Mouse (Mus musculus) spleen, postnatal 10 days (tissue): ENCODE data around the gene Tm4sf19.
A peak's percentile ranks its signal among the peaks of the same experiment; 100 is the strongest.
"Not testable (repeated sequence)": the region's sequence is repeated elsewhere in the genome, so short reads cannot be mapped to it uniquely, and the experiment has no call there.

Experiments
- DNase-seq, 2 experiments: peaks; one replicate each; pipeline ENCODE4 v3.0.0; 2021 to 2022; ENCODE audit warnings: low spot score in 2 of 2

Tm4sf19 gene

GRCm38 (mm10) chr16:32430474-32431046 is 30.3 kb downstream of the Tm4sf19 start, which contains the start of gene Pcyt1a:
TSS of gene Pcyt1a (plus strand) at chr16:32430921.
- peak; percentile 86 to 87 for DNase-seq

DNA sequence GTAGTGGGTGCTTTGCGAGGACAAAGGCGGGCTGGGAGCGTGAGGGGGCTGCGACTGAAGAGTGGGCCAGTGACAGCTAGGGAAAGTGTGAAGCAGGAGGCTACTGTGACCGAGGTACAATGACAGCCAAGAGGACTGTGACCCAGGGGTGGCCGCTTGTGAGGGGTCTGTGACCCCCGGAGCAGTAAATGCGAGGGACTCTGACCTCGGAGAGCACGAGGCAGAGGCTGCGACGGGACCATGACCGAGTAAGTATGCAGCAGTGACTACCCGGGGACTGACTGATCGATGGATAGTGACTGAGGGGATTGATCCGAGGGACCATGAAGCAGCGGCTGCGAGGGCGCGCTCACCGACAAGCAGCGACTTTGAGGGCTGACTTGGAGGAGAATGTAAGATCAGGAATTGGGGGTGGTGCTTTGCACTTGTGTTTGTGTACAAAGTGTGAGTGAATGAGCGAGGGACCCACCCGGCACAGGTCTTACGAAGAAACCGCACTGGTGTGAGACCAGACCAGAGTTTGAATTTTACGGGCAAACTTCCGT is 30.8 kb downstream of the Tm4sf19 start:
- peak; percentile 59 to 67 for DNase-seq

- peak; percentile 32 to 37 for DNase-seq
Observed at GRCm38 (mm10) chr16:32431926-32432325, 31.6 kb downstream of the Tm4sf19 start.

- DNase-seq, result no peak
Observed at GRCm38 (mm10) chr16:32433138-32433537, 32.8 kb downstream of the Tm4sf19 start.

DNA sequence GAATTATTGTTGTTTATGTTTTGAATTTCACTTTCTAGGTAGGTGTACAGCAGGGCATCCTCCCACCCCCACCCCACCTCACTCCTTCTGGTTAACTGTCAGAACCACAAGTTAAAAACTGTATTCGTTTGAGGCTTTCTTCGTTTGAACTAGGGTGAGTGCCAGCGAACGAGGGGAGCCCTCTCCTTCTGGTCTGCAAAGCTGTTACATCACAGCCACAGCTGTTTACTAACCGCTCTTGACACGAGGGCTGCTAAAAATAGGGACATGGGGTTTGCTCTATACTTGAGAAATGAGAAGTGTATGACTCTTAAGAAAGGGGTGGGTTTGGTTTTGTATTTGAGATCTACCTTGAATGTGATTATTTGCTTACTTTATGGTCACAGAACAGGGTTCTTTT is 33.8 kb downstream of the Tm4sf19 start:
- DNase-seq, result peak in 1 of 2 experiments; percentile 55

DNA sequence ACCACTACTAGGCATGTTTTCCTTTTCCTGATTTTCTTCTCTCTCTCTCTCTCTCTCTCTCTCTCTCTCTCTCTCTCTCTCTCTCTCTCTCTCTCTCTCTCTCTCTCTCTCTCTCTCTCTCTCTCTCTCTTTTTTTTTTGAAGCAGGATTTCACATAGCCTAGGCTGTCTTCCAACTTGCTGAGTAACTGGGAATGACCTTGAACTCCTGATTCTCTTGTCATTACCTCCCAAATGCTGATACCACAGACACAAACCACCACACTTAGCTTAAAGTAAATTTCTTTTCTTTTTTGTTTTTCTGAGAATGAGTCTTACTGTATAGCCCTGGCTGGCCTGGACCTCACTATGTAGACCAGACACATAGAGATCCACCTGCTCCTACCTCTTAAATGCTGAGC is 34.4 kb downstream of the Tm4sf19 start:
- DNase-seq, result no peak

DNA sequence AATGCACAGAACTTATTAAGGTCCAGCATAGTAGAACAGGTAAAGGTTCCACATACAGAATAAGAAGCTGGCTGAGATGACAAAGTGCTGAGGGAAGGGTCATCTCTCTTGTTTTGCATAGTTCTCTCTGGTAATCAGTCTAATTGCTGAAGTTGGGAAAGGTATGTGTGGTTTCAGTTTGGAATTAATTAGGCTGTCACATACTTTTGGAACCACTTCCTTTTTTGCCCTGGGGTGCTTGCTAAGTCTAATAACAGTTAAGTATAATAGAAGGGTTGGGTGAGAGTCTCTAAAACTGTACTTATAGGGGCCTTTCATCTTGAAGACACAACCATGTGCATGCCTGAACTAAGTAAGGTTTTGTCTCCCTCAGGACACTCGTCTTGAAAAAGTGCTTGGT is 36.4 kb downstream of the Tm4sf19 start:
- no peak for DNase-seq

DNA sequence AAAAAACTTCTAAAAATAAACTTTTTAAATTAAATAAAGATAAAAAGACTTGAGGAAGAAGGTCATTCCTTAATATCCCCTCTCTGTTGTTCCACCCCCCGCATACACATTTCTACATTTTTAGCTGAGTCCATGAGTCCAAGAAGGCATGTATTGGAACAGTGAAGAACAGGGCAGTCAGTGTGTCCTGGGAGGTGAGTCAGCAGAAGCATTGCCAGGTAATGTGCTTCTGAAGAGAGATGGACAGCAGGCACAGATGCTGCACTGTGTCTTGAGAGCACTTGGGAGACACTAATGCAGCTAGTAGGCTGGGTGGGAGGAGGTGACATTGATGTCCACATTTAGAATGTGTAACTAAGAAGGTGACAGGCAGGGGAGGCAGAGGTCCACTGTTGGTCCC is 37.0 kb downstream of the Tm4sf19 start:
- no peak for DNase-seq

- DNase-seq, result no peak
Observed at GRCm38 (mm10) chr16:32441432-32441831, 41.1 kb downstream of the Tm4sf19 start.

DNA sequence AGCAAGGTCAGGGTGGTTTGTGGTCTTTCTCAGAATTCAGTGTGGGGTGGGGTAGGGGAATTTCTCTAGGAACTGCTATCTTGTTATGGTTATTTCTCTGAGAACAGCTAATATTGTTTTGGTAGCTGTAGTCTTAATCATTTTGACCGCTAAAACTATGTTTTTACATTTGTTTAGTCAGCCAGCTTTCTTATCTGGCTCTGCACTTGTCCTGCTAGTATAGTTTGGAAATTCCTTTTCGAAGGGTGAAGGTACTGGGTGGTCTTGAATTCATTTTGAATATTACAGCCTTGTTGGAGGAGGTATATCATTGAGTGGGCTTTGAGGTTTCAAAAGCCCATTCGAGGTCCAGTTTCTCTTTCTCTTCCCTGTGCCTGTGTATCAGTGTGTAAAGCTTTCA is 44.3 kb downstream of the Tm4sf19 start:
- not testable (repeated sequence) for DNase-seq

DNA sequence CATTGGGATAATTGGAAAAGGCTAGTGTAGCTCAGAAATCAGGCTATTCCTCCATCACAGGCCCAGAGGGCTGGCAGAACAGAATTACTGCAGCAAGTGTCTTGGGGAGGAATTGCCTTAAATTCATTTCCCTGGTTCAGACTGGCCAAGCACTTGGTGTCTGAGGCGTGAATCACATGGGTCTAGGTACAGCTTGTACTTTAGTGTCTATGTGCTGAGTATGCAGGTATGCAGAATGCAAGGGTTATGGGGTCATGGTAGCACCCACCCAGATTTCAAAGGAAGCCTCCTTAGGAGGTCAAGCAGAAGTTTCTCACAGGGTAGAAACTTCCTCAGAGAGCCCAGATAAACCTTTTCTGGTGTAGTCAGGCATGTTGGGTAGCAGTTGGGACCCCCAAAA is 45.3 kb downstream of the Tm4sf19 start:
- no peak for DNase-seq

DNA sequence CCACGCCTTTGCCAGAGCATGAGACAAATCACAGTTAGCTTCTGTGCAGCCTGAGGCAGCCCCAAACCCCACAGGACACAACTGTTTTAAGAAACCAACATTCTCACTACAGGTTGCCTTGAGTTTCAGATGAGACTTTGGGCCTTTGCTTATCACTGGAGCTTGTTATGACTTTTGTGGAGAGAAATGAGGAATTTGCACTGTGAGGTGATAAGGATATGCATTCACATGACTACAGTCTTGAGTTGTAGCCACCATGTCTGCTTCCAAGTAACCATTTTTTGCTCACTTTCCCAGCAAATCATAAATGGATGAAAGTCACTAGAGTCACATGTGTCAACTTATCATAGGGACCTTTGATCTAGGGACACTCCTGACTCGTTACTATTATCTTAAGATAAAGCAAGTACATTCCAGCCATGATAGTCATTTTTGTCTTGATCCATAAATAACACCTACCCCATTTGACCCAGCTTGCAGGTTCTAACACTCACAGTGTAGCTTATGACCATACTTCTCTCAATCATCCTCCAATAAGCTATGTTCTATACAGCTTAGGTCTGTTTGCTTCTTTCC is 46.3 kb downstream of the Tm4sf19 start:
- no peak for DNase-seq

- DNase-seq, result peak in 1 of 2 experiments; percentile 48
Observed at GRCm38 (mm10) chr16:32449665-32450064, 49.4 kb downstream of the Tm4sf19 start.

DNA sequence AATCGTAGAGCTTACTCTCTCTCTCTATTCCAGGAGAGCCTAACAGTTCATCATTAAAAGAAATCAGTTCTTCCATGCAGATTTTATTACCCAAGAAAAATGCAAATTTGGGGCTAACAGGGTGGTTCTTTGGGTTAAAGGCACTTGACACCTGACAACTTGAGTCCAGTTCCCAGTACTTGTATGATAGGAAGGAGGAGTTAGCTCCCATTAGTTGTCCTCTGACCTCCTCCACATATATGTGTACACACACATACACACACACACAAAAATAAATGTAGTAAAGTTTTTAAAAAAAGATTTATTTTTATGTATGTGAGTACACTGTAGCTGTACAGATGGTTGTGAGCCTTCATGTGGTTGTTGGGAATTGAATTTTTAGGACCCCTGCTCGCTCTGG is 49.8 kb downstream of the Tm4sf19 start:
- DNase-seq, result no peak

- no peak for DNase-seq
Observed at GRCm38 (mm10) chr16:32453102-32453501, 52.8 kb downstream of the Tm4sf19 start.

DNA sequence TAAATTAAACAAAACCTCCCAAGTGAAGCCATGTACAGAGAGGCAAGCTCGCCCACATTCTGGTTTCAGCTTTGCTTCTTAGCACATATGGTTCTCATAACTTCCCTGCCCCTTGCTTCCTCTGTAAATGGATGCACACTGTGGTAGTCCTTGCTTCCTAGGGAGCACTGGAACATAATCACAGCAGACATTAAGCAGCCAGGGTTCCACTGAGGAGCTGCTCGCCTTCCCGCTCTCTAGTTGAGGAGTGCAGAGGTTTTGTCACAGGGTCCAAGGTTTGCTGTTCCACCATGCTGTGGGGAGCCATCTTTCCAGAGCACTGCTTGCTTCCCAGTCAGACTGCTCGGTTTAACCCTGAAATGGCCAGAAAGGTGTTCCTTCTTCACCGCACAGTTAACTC is 54.3 kb downstream of the Tm4sf19 start:
- no peak for DNase-seq

- no peak for DNase-seq
Observed at GRCm38 (mm10) chr16:32456086-32456485, 55.8 kb downstream of the Tm4sf19 start.

DNA sequence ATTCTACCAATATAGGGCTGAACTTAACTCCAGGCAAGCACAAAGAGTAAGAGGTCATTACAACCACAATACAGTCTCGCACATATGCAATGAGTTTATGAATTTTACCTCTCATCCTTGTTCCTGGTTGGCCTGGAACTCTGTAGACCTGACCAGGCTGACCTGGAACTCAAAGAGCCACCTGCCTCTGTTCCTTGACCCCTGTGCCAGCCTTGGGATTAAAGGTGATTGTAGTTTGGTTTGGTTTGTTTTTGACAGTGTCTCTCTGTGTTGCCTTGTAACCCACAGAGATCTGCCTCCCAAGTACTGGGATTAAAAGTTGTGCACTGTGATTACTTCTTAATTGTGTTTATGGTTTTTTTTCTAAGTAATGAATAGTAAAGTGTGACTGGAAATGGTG is 56.5 kb downstream of the Tm4sf19 start:
- no peak for DNase-seq
